Mouse (Mus musculus): ENCODE results near the gene Dbx2. TPM values are rescaled to one million over a fixed set of nuclear protein-coding genes. Genes with fewer than 3 reads are reported as not detected.

The Dbx2 gene
- under 1 TPM in 1 of 2 experiments, not detected in 1; 0.22 TPM for total RNA-seq (2021)
- long read RNA-seq, experiment 1, partial matches to known transcripts: 0 of 1 reads
- long read RNA-seq, experiment 1, other reads (novel, unspliced or antisense): 1 of 1 reads
- long read RNA-seq, experiment 2: 0 reads

DNA sequence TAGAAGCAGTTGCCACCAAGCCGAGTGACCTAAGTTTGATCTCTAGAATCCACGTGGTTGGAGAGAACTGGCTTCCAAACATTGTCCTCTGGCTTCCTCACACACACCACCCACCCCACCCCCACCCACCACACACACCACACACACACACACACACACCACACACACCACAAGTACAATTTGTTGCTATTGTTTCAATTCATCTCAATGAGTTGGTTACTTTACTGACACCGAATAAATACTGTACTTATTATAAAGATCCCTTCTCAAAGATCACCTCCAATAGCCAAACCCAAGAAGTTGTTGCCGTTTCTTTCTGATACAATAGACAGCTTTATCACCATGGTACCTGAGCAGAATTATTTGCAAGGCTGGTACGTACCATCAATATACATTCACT lies at the start of gene Dbx2:
Gene Dbx2 (minus strand): TSS at position 101 of the 400 bp plus-strand sequence.
- no peak for DNase-seq (ENCODE audit: low spot score in 2 of 2)

GRCm38 (mm10) chr15:95702206-95702605 lies 46.4 kb upstream of the Dbx2 start:
- DNase-seq (ENCODE audit: low spot score in 2 of 2): no peak

DNA sequence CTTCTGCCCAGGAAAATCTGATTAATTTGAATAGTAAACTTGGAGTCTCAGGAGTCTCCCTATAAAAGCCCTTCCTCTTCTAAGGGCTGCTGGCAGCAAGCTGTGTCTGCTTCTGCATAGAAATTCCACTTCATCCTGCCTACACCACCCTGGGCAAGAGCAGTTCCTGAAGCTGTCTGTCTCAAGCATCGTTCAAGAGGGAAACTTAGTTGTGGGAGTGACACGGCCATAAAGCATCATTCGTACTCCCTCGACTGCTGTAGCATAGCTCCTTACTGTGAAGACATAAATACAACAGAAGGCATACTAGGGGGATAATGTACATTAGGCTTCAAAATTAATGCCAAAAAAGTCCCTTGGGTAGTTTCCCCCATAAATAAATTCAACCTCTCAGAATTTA lies 45.8 kb upstream of the Dbx2 start:
- no peak for DNase-seq (ENCODE audit: low spot score in 2 of 2)

DNA sequence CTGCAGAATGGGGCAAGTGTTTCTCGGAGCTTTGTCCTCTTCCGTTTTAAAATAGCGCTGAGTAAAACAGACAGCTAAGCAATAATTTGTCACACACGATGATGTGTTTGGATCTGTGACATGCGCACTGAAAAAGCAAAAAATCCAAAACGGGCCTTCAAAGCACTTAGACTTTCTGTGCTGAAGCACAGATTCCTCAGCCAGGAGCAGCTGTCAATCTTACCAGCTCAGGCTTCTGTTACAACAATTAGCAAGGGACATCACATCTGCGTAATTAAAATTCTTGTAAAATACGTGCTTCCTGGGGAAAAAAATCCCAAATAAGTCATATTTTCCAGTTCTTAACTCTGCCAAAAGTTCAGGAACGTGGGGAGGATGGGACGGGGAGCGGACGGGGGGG lies 43.6 kb upstream of the Dbx2 start:
- no peak for DNase-seq (ENCODE audit: low spot score in 2 of 2)

GRCm38 (mm10) chr15:95693759-95694158 lies 38.0 kb upstream of the Dbx2 start:
- DNase-seq (ENCODE audit: low spot score in 2 of 2): peak in 1 of 2 experiments; percentile 19

- DNase-seq (ENCODE audit: low spot score in 2 of 2): no peak
Measured at GRCm38 (mm10) chr15:95691594-95691993, 35.8 kb upstream of the Dbx2 start.

DNA sequence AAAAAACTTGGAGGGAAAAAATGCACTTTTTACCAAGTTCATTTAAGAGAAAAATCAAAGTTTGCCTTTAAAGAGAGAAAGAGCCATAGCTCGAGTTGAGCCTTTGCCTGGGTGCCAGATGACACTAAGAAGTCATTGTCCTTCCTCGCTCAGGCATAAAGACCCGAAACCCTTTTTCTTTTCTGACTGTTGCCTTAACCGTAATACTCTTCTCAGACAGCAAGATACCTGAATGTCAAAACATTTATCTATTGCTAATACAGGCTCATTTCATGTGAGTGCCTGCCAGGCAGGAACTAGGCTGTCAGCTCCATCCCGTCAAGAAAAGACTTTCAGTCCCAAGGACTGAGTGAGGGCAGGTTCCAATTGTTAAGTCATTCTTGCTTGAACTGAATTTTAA lies 35.4 kb upstream of the Dbx2 start:
- no peak for DNase-seq (ENCODE audit: low spot score in 2 of 2)

DNA sequence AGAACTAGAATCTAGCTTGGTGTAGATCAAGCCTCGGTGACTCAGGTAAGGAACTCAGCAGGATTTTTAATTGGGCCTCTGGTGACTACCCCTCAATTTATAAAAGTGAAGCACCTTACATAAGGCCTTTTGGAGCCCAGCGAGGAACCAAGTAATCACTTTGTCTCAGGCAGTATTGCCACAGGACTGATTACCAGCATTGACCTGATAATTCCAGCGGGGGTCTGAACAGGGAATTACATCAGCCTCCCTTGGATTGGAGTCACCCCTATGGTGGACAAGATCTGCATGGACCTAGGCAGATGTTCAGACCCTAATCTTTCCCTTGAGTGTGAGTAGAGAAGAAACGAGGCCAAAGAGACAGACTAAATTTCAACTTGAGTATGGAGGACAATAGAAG lies 26.9 kb upstream of the Dbx2 start:
- DNase-seq (ENCODE audit: low spot score in 2 of 2): no peak

- DNase-seq (ENCODE audit: low spot score in 2 of 2): no peak
Measured at GRCm38 (mm10) chr15:95675645-95676044, 19.9 kb upstream of the Dbx2 start.

GRCm38 (mm10) chr15:95675176-95675575 lies 19.4 kb upstream of the Dbx2 start:
- no peak for DNase-seq (ENCODE audit: low spot score in 2 of 2)

DNA sequence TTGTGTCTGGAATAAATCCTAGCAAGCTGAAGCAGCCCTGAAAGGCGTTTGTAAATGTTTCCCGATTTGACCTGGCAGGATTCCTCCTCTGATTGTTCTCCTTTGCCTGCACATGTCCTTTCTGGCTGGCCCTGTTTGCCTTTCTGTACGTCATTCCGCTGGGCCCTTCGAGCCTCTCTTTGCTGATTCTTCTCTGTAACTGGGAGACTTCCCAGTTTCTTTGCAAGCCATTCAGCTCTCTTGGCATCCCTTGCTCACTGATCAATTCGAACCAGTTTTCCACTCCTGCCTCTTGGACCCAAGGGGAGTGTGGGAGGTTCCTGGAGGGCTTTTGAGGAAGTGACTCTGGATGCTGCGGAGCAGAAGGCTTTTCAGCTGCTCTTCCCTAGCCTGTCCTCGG lies 11.4 kb upstream of the Dbx2 start:
- DNase-seq (ENCODE audit: low spot score in 2 of 2): peak in 1 of 2 experiments; percentile 44

DNA sequence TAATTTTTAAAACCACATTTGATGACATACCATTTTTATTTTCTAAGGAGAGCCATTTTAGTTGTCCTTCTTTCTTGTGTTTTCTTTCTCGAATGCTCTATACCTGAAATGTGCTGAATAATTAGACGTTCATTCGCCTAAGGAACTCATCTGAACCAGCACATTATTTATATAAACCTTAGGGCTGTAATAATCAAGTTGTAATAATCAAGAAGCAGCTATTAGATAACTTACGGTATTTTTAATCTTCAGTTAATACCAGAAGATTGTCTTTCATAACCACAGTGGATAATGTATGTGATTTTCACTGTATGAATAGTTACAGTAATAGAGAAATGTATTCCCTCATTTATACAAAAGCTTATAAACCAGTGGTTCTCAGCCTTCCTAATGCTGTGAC lies 9.2 kb upstream of the Dbx2 start:
- no peak for DNase-seq (ENCODE audit: low spot score in 2 of 2)

- no peak for DNase-seq (ENCODE audit: low spot score in 2 of 2)
Measured at GRCm38 (mm10) chr15:95661718-95662117, 6.0 kb upstream of the Dbx2 start.

DNA sequence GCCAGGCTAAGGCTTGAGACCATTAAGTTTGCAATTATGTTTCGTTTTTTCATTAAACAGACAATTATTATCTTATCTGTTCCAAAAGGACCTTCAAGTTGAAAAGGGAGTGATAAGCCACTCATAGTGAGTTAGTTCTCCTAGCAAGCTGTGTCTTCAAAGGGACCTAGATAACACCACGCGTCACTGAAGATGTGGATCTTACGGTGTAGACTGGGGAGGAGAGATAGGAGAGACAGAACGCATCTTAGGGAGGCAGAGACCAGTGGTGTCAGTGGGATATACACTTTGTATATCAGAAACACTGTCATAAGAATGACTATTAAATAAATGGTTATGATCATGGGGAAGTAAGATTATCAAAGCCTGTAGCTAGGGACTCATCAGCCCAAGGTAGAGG lies 4.6 kb upstream of the Dbx2 start:
- no peak for DNase-seq (ENCODE audit: low spot score in 2 of 2)

GRCm38 (mm10) chr15:95654211-95654897 lies 1.4 kb downstream of the Dbx2 start:
- DNase-seq (ENCODE audit: low spot score in 2 of 2): peak in 1 of 2 experiments; percentile 23

GRCm38 (mm10) chr15:95653812-95654210 lies 1.9 kb downstream of the Dbx2 start:
- no peak for DNase-seq (ENCODE audit: low spot score in 2 of 2)

DNA sequence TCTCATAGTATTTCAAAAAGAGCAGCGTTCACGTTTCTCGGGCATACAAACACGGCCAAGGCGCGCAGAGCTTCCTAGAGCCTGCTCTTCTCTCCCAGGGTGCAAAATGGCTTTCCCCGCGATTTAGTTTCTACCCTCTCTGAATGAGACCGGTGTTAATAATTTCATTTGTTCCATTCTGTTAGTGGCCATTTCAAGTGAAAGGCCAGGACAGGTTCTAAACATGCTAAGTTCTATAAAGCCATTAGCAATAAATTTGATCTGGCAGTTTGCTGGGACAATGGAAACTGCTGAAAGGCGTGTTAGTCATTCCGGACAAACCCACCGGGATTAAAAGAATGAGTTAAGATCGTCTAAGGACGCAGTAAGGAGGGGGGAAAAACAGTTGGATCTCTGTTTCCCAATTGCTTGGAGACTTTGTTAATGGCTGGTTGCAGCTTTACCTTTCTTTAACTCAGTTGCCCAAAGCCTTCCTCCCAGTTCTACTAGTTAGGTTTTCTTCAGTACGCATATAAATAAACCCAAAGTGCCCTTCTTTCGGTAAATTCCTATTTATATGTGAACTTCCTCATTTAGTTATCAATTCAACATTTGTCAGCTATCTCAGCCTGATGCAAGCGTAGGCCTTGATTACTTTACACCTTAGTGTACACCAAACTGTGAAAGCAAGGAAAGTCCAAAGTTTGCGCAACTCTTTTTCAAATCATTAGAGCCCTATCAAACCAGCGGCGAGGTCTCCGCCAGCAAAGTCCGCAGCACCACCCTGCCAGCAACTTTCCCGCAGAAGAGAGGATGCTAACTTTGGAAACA lies 2.7 kb downstream of the Dbx2 start:
- DNase-seq (ENCODE audit: low spot score in 2 of 2): no peak

- DNase-seq (ENCODE audit: low spot score in 2 of 2): no peak
Measured at GRCm38 (mm10) chr15:95651824-95652223, 3.9 kb downstream of the Dbx2 start.

DNA sequence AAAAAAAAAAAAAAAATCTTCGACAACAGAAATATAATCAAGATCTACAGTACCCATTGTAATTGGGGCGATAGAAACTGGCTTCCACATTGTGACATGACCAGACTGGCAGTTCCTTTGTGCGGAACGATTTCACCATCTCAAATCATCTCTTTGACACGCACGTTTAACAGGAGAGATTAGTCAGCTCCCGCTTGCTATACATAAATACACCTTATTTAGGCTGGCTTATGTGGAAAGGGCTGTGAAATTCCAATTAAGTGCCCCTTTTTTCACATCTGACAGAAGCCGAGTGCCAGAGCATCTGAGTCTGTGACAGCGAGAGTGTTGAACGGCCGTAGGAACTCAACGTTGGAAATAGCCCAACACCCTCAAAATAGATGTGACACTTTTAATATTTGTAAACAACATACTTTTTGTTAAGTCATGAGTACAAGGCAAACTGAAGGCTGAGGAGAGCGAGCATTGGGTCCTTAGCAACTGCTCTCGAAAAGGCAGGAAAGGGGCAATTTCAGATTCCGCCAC lies 12.2 kb downstream of the Dbx2 start:
- DNase-seq (ENCODE audit: low spot score in 2 of 2): no peak

GRCm38 (mm10) chr15:95640347-95640746 lies 15.4 kb downstream of the Dbx2 start:
- no peak for DNase-seq (ENCODE audit: low spot score in 2 of 2)

GRCm38 (mm10) chr15:95639829-95640134 lies 16.0 kb downstream of the Dbx2 start:
- no peak for DNase-seq (ENCODE audit: low spot score in 2 of 2)

DNA sequence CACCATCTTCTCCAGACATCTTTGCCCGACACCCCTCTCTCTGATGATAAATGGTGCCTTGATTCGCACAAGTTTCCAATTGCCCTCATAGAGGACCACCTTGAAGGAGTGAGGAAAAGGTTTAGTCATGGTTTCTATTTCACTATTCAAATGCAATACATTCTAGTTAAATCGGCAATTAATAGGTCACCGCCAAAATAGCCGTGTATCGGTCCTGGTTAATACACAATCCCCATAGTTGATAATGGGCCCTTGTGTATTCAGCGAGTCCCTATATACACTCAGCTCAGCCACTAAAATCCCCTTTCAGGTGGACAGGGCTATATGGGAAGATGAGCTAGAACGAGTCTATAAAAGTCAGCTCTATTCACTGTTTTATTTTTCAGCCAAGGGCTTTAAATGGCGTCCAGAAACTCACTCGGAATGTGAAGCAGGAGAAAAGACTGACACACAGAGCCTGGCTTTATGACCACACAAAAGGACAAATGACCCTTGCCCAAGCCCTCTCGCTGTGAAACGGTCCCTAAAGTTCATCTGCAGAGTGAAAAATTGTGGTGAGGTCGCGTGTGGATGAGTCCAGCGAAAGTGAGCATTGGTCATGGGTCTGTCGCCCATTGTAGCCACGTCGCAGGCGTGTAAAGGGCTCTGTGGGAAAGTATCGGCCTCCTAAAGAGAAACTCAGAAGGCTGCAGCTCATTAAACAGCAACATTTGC lies 16.5 kb downstream of the Dbx2 start:
- no peak for DNase-seq (ENCODE audit: low spot score in 2 of 2)
